Mouse (Mus musculus) kidney, adult 8-10 months (tissue): ENCODE measurements around the gene Nudc.

Experiments used
- DNase-seq, 2 experiments: peaks; one replicate each; pipeline ENCODE4 v3.0.0; 2022

Gene Nudc

GRCm38 (mm10) chr4:133536081-133536480 lies 9.7 kb downstream of the Nudc start:
- peak; percentile 46 to 50 for DNase-seq

DNA sequence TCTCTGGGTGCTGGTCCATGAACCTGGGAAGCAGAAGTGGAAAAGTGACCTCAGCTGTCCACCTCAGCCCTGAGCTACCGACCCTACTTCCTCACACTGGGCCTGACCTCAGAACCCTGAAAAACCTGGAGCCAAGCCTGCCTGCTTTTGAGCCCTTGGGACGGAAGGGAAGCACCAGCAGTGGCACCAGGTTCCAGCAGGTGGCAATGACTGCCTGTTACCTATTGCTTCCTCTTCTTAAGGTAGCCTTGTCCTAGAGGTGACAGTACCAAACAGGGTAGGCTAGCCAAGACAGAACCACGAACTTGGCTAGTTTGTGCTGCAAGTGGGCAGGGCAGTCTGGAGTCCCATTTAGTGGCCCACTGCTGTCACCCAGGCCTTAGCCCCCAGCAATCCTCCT lies 13.0 kb downstream of the Nudc start:
- peak in 1 of 2 experiments; percentile 23 for DNase-seq

DNA sequence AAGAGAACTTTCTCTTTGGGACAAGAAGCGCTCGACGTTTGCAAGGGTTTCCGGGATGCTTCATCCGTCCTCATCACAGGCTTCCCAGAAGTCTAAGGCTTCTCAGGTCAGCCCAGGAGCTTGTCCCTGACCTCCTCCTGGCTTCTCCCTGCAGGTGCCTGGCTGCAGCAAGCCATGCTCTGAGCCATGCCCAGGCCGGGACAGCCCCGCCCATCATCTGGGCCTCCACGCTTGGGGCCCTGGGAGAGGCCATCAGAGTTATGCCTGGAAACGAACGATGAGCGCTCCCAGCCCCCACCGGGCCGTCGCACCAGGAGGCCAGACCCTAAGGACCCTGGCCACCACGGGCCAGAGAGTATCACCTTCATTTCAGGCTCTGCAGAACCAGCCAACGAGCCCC lies 18.0 kb downstream of the Nudc start:
- no peak for DNase-seq

DNA sequence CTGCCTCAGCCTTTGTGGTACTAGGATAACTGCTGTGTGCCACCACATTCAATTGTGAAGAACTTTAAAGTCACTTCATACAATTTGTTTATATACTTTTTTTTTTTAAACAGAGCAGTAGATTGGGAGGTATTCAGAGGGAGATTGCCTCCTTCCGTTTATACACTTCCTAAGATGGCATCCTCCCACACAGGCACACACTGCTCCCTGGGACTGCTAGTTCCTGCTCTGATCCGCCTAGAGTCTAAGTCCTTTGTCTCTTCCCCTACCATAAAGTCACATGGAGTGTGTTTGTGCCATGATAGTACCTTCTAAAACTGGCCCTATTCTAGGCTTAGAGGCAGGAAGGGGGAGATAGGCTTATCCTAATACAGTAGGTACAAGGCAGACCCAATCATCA lies 24.3 kb downstream of the Nudc start:
- DNase-seq: no peak

DNA sequence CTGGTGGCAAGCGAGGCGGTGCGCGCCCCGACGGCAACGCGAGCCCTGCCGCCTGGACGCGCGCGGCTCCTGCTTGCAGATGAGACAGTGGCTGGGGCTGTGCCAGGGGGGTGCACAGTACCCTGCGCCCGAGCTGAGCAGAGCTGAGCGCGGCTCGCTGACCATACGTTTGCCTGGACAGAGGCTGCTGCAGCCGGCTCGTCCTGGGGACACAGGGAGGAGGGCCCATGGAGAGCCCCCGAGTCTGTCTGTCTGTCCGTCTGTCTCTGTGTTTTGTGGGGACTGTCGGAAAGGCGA lies 26.5 kb downstream of the Nudc start:
- no peak for DNase-seq

DNA sequence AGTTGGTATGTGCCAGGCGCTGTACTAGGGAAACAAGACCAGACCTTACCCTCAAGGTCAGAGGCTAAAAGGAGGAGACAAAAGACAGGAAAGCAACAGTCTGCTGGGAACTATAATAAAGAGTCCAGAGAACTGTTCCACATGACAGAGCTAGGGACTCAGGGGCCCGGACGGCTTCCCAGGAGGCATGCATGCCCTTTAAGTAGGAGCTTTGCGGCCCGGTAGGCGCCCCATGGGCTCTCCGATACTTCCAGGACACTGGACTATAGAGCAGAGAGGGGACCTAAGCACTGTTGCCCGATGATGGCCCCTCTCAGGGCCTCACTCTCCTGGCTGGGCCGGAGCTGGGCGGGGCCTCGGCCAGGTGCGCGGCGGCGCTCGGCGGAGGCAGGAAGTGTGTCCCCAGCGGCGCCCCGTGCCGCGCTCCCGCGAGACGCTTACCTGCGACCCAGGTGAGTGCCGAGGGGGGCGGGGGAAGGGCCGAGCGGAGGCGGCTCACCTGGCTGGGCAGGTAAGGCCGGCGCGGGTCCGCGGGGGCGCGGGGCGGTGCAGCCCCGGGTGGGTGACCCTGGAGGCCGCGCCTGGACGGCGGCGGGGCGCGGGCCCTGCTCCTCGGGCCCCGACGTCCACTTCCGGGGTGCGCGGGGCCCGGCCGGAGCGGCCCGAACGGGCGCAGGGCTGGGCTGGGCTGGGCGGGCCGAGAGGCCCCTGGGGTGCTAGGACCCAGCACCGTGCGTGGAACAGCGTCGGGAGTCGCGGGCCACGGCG lies 27.0 kb downstream of the Nudc start, which contains the start of gene Kdf1:
Gene Kdf1 (plus strand): TSS at position 363 of the 768 bp plus-strand sequence.
- peak; percentile 80 to 82 for DNase-seq

DNA sequence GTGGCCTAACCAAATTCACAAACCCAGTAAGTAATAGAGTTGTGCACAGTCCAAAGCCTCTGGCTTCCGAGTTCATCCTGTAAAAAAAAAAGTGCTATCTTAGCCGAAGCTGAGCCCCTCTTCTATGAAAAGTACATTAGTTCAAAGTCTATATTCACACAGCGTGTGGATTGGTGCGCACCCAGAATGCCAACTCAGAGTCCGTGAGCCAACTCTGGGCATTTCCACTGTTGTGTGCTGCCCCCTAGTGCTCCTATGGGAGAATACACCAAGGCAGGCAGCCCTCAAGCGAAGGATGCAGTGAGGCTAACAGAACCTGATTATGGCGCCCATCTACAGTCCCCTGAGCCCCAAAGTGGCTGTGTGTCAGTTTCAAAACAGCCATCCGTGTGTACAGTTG lies 32.8 kb downstream of the Nudc start:
- peak; percentile 81 to 89 for DNase-seq

GRCm38 (mm10) chr4:133512511-133512910 lies 33.3 kb downstream of the Nudc start:
- peak; percentile 55 to 58 for DNase-seq

DNA sequence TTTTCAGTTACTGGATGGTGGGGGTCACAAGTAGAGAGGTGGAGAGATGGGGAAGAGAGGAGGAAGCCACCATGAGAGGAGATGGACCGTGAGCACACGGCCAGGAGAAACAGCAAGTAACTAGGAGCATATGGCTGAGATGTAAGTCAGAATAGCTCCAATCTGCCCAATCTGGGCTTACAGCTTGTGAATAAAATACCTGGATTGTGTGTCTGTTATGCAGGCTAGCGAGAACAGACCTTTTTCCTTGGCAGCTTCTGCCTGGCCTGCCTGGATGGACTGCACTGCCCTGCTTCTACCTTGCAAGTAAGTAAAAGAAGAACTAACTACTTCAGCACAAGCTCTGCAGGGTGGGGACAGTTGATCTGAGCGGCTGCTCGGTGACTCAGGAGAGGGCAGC lies 34.7 kb downstream of the Nudc start:
- no peak for DNase-seq

GRCm38 (mm10) chr4:133508990-133509389 lies 36.8 kb downstream of the Nudc start:
- no peak for DNase-seq

- no peak for DNase-seq
Observed at GRCm38 (mm10) chr4:133506573-133506972, 39.2 kb downstream of the Nudc start.

DNA sequence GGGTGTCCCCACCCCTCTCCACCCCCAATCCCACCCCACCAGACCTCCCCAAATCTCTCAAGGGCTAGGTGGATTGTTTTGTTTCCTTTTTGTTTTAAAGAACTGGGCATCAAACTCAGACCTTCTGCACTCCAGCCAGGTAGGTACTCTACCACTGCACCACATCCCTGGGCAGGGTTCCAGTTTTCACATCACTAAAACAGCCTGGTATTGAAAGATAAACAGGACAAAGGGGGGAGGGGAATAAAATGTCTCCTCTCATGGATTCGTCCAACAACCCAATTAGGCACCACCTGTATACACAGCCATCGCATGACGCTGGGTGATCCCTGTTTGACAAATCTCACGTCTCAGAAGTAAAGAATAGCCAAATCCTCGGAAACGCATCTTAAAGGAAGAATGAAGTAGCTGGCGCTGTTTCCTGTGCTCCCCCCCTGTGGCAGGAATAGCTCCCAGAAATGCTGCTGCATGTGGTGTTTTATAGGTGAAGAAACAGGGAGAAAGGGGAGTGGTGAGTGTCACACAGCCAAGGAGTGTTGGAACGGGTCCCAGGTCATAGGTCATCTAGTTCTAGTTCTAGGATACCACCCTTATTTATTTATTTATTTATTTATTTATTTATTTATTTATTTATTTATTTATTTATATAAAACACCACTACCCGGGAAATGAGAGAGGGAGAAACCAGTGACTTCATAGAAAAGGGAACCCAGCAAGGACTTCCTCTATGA lies 40.9 kb downstream of the Nudc start:
- DNase-seq: no peak

- no peak for DNase-seq
Observed at GRCm38 (mm10) chr4:133504300-133504699, 41.5 kb downstream of the Nudc start.

GRCm38 (mm10) chr4:133501514-133501913 lies 44.3 kb downstream of the Nudc start:
- no peak for DNase-seq

GRCm38 (mm10) chr4:133498160-133498724 lies 47.6 kb downstream of the Nudc start, which contains the start of gene Trnp1:
Gene Trnp1, minus strand, starts transcription at chr4:133498550.
- DNase-seq: peak; percentile 41 to 42

GRCm38 (mm10) chr4:133497461-133498159 lies 48.2 kb downstream of the Nudc start:
- no peak for DNase-seq

GRCm38 (mm10) chr4:133496738-133497445 lies 48.9 kb downstream of the Nudc start:
- DNase-seq: no peak

DNA sequence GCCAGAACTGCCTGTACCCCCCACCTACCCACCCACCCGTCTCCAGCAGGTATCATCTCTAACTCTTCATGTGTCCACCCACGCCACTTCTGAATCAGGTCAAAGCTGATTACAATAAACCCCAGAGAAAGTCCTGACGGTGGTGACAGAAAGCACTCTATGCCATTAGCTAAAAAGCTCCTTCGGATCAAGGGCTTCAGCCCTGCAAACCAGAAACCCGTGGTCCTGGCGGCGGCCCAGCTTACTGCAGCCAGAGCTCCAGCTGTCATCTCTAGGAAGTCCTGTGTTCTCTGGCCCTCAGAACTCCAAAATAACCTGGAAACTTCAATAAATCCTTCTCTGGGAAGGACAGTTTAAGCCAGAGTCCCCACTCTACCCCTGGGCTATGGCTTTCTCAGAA lies 50.1 kb downstream of the Nudc start:
- DNase-seq: peak in 1 of 2 experiments; percentile 44

GRCm38 (mm10) chr4:133494867-133495266 lies 50.9 kb downstream of the Nudc start:
- no peak for DNase-seq

- peak; percentile 84 to 93 for DNase-seq
Observed at GRCm38 (mm10) chr4:133494432-133494831, 51.4 kb downstream of the Nudc start.

DNA sequence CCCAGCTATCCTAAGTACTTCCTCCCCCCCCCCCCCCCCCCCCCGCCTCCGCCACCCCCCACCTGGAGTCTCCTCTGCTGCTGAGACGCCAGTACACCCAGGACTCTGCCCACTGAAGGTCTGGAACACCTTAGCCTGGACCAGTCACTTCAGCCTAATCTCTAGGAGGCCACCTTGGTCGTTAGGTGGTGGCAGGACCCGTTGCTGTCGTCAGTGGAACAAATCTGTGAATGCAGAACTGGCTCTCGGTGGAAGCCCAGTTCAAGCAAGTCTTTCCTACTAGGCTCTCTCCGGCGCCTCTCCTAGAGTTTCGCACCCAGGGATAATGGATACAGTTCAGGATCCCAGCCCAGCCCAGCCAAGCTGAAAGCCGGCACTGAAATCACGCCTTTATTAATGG lies 51.9 kb downstream of the Nudc start:
- DNase-seq: peak in 1 of 2 experiments; percentile 41

DNA sequence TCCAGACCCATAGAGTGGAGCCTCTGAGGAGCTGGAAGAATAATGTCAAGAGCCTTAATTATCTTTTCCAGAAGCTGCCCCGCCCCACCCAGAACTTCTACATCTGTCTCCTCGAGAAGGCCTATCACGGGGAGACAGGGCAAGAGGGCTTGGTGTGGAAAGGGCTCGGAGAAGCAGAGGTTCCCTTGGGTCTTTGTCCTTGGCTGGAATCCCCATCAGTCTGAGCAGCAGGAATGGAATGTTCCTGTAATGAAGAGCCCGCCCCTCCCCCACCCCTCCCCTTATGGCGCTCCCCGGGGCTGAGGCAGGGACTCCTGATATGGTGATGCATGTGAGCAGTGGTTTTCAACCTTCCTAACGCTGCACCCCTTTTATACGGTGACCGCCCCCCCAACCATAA lies 54.0 kb downstream of the Nudc start:
- no peak for DNase-seq
